Mouse (Mus musculus) spleen, adult 12 weeks (tissue): ENCODE measurements around the gene Tfam.

Experiments
- DNase-seq: peaks from one replicate; pipeline ENCODE4 v3.0.0; 2022; ENCODE audit warnings: low spot score

Tfam gene

DNA sequence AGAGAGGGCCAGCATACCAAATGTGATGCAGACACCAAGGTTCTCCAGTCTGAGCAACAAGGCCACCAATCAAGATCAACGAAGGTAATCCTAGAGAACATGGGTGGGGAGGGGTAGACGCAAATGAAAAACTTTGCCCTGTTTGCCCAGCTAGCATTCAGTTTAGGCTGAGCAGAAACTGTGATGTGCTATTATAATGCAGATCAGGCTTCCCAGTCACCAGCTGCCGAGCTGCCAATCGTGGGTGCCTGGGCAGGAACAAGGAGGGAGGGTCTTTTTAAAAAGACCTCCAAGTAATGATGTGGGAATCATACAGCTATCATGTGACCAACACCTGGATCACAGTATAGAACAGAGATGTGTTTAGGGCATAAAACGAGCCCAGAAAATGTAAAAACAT lies 15.0 kb downstream of the Tfam start:
- DNase-seq: no peak

GRCm38 (mm10) chr10:71222639-71223038 lies 15.4 kb downstream of the Tfam start:
- DNase-seq: no peak

DNA sequence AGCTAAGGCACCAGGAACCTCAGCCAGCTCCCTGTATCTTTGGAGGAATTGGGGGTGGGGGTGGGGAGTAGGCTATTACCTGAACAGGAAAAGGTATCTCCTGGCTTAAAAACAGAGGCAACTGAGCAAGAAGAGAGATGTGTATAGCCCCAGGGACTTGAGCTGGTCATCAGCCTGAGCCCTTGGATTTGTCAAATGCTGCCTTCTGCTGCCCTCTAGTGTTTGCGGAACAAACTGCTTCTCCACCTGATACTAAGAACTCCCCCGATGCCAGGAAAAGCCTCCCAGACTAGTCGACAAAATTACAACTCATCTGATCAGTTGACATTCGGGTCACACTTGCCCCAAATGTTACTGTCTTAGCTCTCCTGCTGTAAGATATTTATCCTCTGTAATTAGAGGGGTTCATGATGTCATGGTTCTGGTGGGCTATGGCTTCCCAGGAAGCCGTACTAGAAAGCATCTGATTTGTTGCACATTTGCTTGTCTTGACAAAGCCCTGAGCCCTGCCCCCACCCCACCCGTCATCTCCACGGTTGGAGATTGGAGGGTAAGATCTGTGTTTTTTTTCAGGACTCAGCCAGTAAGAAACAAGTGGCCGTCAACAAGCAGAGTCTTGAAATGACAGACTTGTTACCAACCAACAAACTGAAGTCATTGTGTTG lies 19.7 kb downstream of the Tfam start:
- peak; percentile 34 for DNase-seq

DNA sequence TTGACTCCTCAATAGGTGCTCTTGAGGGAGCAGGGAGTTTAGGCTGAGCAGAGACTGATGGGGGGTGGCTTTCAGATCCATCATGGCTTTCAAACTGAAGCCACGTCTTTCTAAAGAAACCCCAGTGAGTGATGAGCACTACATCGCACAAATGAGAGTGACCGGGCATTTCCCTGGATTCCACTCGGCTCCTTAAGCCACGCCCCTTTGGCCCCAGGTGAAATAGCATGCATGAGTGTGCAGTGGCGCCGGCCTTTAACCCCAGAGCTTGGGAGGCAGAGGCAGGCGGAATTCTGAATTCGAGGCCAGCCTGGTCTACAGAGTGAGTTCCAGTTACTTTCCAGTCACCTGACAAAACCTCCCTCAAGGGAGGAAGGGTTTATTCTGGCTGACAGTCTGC lies 22.1 kb downstream of the Tfam start:
- DNase-seq: no peak

DNA sequence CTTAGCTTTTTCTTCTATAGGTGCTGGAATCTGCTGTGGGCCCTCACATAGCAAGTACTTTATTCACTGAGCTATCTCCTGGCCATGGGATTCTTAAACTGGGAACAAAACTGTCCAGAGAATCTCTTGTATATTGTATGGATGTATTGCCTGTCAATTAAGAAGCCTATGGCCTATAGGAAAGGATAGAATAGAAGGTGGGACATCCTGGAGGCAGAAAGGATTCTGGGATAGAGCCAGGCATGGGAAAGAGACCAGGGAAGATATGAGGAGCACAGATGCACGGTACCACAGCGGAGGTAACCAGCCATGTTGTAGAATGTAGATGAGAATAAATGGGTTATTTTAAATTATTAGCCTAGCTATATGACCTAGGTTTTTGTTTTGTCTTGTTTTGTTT lies 36.6 kb downstream of the Tfam start:
- no peak for DNase-seq

- no peak for DNase-seq
These were observed 37.1 kb downstream of the Tfam start for GRCm38 (mm10) chr10:71200964-71201363.

DNA sequence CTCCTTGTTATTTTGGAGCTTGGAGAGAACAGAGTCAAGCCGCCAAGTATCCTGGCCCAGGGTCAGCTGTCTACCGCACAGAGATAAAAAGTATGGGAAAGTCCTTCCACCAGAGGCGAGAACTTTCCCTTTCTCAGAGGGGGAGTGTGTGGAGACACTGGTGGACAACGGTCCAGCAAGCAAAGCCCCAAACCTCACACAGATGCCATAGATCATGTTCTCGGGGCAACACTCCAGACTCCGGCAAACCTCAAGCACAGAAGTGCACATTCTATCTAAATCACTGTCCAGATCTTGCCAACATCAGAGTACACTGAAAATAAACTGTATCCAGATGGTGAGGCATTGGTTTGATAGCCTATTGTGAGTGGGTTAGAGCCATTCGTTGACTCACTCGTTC lies 39.4 kb downstream of the Tfam start:
- DNase-seq: no peak

GRCm38 (mm10) chr10:71197036-71197785 lies 40.9 kb downstream of the Tfam start:
- no peak for DNase-seq

DNA sequence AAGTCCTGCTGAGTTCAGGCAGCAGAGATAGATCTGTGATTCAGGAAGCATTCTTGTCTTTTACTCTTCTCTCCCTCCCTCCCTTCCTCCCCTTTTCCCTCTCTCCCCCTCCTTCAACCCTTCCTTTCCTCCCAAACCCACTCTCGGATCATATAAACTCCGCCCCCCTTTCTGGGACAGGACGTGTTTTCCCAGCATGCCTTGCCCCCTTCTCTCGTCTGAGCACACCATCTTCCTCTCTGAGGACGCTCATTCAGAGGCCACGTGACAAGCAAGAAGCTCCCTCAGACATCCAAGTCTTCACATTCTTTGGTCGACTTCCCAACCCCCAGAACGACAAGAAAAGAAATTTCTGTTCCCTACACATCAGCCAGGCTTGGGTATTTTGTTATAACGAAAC lies 42.6 kb downstream of the Tfam start:
- DNase-seq: no peak

DNA sequence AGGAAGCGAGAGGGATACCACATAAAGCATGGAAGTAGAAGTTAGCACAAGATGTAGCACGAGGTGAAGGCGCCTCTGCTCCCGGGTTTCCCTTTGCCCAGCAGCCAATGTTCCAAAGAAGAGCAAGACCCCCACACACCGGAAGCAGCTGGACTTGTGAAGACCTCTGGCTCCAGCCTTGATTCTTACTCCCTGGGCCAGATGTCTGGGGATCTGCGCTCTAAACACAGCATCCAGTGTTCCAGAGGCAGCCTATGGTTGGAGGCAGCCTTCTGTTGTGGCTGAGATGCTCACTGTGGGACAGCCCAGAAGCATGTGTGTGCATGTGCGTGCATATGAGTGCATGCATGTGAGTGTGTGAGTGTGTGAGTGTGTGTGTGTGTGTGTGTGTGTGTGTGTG lies 43.4 kb downstream of the Tfam start:
- no peak for DNase-seq

DNA sequence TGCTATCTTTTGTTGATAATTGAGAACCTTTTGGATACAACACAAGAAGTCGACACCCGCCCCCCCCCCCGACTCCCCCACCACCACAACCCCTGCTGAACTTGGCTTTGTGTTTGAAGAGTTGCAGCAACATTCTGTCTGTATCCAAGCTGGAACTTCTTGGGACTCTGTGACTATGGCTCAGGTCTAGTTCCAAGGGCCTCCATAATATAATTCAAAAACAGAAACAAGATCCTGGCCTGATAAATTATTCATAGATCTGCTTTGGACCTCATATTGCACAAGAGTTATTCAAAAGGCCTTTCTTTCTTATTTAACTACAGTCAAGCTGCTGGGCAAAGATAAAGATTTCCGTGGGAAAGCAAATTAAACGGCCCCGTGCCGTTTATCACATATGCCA lies 44.8 kb downstream of the Tfam start:
- DNase-seq: no peak

- no peak for DNase-seq
These were observed 45.2 kb downstream of the Tfam start for GRCm38 (mm10) chr10:71192886-71193285.

- no peak for DNase-seq
These were observed 49.4 kb downstream of the Tfam start for GRCm38 (mm10) chr10:71188681-71189080.

DNA sequence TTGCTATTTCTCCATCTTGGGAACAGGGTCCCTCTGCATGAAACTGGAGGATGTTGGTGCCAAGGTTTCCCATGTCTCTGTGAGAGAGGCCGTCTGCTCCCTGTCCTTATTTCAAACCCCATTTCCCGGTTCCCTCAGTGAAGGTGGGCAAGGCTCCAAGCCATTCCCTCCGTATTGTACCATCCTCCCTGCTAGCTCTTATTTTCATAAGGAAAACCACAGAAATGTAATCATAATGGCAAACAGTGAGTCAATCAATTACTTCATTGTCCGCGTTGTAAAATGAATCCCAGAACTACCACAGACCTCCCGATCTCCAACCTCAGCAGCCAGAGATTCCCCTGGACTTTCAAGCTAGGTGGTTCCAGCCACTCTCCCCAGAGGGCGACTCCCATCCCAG lies 53.0 kb downstream of the Tfam start:
- DNase-seq: no peak

DNA sequence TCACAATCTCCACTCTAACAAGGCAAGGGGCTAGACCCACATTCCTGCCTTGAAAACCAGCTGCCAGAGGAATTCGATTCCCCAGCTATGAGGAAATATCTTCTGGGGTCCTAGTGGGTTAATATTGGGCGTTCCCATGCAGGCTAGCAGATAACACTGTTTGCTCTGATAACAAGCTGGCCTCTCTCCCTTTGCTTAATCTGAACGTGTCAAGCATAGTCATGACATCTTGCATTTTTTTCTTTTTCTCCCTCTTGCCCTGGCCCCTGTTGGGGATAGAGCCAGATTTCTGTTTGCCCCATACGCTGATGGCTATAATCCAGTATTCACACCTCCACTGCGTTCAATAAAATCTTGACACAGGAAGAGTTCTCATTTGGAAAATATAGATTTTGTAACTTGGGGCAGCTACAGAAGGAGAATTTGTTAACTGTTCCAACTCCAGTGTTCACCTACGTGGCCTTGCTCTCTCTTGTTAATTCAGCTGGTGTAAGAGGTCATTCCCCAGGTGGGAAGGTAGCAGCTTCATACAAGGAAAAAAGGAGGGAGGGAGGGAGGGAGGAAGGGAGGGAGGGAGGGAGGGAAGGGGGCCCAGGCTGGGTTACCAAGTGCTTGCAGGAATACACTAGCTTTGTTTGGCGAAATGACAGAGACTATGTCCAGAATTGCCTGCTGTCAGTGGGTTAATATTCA lies 54.6 kb downstream of the Tfam start:
- DNase-seq: no peak

GRCm38 (mm10) chr10:71181931-71182330 lies 56.1 kb downstream of the Tfam start:
- no peak for DNase-seq

GRCm38 (mm10) chr10:71181091-71181490 lies 57.0 kb downstream of the Tfam start:
- DNase-seq: no peak

- DNase-seq: no peak
These were observed 58.0 kb downstream of the Tfam start for GRCm38 (mm10) chr10:71180057-71180456.

DNA sequence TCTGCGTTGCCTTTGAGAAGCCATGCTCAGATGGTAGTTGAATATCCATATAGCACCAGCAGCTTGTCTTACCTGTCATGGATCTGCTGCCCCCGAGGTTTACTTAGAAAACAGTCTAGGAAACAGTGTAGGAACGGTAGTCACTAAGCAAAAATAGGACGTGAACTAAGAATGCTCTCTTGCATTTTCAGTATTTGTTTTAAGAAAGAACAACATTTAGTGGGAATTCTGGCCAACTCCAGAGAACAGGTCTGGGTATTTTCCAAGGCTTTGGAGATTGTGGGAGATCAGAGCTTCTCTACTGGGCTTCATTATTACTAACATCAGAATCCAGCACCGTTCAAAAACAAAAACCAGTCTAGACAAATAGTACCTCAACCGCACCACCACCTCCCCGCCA lies 60.9 kb downstream of the Tfam start:
- DNase-seq: no peak

DNA sequence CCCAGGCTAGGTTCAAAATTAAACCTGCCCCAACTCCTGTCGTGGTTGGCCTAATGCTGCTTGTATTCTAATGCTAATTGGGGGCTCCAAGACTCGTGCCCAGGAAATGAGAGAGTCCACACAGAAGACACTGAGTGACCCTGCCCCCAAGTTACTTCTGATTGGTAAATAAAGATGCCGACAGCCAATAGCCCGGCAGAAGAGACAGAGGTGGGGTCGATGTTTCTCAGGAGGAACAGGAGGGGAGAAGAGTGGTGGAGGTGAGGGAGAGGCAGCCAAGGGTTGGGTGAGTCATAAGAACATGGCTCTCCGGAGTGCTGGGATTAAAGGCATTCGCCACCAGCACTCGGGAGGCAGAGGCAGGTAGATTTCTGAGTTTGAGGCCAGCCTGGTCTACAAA lies 61.7 kb downstream of the Tfam start:
- DNase-seq: no peak
